Mouse (Mus musculus): ENCODE measurements around the gene Cutal.
A peak's percentile ranks its signal among the peaks of the same experiment; 100 is the strongest.

Gene Cutal

DNA sequence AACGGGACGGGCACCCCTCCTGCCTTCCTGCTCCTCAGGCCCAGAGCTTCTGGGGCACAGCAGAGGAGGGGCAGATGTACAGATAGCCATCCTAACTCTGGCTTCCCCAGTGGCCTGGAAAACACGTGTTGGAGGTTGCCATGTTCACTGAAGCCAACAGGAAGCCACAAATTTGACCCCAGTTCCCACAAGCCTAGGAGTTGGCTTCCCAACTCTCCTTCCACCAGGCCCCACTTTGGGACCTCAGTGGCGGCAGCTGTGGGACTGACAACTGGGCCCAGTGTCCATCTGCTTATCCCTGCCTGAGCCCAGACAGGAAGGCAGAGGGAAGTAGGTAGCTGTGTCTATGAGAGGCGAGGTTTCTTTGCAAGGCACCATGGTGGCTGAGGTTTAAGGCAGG, 19.8 kb downstream of the Cutal start:
- no peak for DNase-seq

DNA sequence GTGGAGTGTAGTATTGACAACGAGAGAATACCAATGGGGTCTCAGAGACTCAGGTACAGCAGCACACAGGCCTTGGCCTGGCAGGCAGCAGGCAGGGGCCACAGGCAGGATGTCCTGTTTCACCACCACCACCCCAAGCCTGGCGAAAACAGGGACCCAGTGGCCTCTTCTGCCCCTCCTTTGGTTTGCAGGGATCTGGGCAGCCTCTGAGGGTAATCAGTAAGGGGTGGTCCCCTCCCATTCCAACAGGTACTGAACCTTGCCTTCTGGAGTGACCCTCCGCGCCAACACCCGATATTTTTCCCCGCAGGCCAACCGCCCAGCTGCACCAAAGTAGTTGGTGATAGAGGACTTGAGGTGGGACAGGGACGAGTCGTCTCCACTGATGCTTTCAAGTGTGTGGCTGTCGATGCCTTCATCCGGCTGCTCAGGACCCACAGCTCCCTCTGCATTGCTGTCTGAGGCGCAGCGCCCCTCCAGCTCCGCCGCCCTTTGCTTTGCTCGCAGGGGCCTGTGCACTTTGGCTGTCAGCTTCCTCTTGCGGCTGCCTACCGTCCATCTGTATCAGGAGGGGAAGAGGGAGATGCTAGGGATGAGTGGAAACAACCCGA, 21.4 kb downstream of the Cutal start:
- DNase-seq: peak; percentile 13 to 24

- peak; percentile 62 to 68 for DNase-seq
Measured at GRCm38 (mm10) chr2:34896821-34897460, 22.7 kb downstream of the Cutal start.

DNA sequence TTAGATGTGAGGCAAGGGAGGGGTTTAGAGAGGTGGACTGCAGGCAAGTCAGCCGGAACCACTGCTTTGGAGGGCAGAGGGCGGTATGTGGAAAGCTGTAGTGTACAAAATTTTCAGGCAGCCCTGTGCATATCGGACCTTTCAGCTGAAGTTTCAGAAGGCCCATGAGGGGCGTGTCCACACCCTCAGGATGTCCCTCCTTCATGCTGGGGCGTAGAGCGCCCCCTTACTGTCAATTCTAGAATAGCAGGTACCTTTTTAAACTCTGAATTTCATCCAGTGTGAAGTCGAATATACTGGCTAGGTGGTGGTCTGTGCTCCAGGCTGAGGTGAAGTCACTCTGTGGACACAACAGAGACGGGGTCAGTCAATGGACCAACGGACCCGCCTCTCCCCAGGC, 23.6 kb downstream of the Cutal start:
- peak; percentile 59 to 66 for DNase-seq

DNA sequence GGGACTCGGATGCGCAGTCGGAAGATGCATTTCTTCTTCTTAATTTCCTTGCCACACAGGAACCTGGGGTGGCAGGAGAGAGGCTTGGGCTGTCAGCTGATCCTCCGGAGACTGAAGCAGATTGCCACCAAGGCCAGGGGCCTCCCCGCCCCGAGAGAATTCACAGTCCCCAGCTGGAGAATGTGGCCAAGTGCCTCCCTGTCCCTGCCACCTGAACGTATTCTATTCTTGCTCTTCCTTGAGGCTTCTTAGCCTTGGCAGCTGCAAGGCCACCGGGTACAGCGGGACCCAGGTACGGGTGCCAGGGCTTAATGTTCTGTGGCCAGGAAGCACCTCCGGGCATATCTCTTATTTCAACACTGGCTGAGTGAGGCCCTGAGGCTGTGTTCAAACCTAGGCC, 25.5 kb downstream of the Cutal start:
- DNase-seq: peak; percentile 53

DNA sequence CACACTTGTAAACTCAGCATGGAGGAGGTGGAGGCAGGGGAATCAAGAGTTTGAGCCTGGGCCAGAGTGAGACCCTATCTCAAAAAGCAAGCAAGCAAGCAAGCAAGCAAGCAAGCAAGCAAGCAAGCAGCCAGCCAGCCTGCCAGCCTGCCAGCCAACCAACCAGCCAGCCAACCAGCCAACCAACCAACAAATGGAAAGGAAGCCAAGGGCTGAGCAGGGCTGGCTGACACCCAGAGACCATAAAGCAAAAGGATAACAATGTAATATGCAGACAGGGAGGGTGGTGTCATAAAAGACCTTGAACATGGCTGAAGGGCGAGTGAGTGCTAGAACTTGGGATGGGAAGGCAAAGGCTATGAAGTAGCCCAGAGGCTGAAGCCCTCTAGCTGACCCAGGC, 26.2 kb downstream of the Cutal start:
- DNase-seq: peak; percentile 69 to 81

DNA sequence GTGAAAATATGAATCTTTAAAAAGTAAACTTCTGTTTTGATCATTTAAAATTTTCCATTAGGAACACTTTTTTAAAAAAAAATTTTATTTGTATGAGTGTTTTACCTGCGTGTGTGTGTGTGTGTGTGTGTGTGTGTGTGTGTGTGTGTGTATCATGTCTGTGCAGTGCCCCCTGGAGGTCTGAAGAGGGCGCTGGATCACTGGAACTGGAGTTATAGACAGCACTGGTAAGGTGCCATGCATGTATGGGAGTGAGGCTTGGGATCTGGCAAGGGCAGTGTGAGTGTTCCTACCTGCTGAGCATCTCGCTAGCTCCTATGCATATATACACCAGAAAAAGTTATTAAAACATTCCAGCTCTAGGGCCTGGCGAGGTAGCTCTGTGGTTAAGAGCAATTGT, 27.5 kb downstream of the Cutal start:
- DNase-seq: peak in 1 of 2 experiments; percentile 33

- DNase-seq: peak in 1 of 2 experiments; percentile 37
Measured at GRCm38 (mm10) chr2:34902731-34903130, 28.5 kb downstream of the Cutal start.

DNA sequence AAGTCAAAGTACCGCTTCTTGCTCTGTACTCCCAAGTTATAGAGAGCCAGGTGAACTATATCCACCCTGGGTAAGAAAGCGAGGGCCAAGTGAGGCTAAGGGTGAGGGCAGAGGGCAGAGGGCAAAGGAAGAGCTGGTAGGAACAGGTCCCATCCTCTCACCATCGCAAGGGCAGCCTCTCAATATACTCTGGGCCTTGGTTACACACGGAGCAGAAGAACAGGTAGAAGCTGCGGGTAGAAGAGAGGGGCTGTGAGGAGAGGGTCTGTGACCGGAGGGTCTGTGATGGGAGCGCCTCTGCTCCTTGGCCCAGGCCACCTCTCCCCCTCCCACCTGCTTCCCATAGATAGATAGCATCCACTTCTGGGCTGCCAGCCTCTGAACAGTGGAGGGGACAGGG, 29.0 kb downstream of the Cutal start:
- no peak for DNase-seq

DNA sequence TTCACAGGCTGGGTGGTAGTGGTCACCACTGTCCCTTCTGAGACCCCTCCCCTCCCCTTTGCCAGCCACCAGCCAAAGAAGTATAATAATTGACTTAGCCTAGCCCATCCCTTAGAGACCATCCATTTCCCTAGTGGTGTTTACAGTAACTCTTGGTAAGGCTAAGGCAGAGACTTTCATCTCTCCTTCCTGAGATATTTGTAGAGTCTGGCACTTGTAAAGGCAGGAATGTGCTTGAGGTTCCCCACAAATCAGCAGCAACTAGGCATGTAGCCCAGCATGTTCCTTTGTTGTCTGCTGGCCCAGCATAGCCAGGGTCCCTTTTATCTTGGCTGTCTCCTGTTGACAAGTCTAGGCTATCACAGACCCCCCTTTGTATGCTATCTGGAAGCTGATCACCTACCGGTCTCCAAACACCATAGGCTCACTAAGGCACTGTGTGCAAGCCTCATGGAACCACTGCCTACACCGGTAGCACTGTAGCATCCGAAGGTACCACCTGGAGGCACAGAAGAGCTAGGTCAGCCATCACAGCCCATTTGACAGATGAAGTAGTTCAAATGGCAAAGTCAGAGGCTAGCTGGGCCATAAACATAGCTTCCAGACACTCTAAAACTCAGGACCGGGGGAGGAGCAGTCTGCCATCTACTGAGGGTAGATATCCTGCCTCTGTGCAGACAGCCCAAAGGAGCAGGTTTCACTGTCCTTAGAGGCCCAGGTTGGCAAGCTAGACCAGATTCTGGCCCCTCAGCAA, 29.6 kb downstream of the Cutal start:
- DNase-seq: peak; percentile 32 to 37

GRCm38 (mm10) chr2:34904849-34905542, 30.8 kb downstream of the Cutal start:
- peak; percentile 97 to 99 for DNase-seq

DNA sequence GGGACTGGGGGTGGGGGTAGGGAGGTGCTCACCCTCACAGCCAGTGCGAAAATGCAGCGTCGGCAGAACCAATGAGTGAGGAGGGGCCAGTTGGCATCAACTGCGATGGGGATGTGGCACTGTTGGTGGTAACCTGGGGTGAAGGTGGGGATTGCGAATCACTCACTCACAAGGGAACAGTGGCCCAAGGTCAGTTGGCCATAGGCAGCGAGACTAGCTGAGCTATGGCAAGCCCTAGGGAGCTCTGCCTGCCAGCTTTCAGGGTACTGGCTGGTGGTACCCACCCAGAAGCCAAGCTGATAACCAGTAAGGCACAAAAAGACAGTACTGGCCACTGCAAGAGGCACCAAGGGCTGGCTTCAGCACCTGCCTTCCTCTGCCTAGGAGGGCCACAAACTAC, 32.2 kb downstream of the Cutal start:
- DNase-seq: peak in 1 of 2 experiments; percentile 29

GRCm38 (mm10) chr2:34906861-34907604, 32.8 kb downstream of the Cutal start:
- peak in 1 of 2 experiments; percentile 29 for DNase-seq

DNA sequence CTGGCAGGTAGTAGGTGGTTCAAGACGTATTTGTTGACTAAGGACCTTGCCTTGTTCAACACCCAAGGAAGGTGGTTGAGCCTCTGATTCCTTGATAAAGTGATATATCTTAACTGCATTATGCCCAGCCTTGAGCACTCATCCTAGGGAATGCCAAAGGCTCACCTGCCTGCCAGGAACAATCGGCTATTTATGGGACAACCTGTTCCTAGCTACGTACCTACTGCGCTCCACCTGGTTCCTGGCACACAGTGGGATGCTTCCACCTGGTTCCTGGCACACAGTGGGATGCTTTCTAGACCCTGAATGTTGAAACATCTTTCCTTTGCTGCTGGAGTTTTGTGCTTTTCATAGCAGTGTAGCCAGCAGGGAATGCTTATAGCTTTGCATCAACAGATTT, 35.5 kb downstream of the Cutal start:
- no peak for DNase-seq

- no peak for DNase-seq
Measured at GRCm38 (mm10) chr2:34911871-34912270, 37.7 kb downstream of the Cutal start.

- DNase-seq: no peak
Measured at GRCm38 (mm10) chr2:34912613-34913012, 38.4 kb downstream of the Cutal start.

- peak in 1 of 2 experiments; percentile 40 for DNase-seq
Measured at GRCm38 (mm10) chr2:34913218-34914068, 39.2 kb downstream of the Cutal start, which contains the start of gene Phf19. TSS of gene Phf19 (minus strand) at chr2:34914026.

DNA sequence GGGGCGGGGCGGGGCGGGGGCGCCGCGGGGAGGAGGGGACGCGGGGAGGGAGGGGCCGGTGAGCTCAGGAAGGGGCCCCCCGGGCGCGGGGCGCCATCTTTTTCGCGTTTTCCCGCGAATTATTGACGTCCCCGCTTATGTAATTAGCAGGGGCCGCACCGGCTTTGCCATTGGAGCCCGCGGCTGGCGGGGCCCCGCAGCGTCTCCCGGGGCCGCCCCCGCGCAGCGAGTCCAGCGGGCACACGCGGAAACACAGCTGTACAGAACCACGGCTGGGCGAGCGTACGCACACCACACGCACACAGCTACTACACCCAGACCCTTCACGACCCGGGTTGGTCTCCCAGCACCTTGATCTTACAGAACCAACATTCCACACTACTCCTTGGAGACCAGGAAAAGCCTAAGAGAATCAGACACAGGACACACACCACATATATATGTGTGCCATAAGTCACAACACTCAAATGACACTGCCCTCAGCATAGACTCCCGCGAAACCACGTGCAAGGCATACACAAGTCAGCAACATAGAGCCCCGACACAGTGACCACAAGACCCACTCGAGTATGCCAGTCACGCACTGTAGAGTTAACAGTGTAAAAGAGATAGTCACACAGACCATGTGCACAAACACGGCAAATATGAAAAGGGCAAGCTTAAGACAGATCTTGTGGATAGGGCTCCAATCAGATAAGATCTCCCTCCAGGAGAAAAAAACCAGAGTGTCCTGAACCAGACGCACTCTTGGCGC, 40.0 kb downstream of the Cutal start:
- peak in 1 of 2 experiments; percentile 19 for DNase-seq

GRCm38 (mm10) chr2:34914823-34915082, 40.6 kb downstream of the Cutal start:
- DNase-seq: no peak

DNA sequence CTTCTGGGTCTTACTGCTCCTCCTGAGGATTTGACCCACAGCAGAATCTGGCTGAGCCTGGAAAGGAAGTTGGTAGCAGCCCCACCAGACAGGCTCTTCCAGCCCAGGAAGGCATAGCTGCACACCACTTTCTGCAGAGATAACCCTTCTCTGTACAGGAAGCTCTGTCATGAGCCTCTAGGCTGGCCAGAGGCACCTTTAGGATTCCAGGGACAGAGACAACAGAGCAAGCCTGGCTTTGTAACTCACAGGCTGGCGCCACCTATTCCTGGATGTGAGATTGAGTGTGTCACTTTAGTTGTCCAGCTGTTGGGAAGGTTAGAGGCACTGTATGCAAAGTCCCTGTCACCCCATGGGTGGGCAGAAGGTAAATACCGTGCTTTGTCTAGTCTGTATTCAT, 40.9 kb downstream of the Cutal start:
- DNase-seq: no peak

DNA sequence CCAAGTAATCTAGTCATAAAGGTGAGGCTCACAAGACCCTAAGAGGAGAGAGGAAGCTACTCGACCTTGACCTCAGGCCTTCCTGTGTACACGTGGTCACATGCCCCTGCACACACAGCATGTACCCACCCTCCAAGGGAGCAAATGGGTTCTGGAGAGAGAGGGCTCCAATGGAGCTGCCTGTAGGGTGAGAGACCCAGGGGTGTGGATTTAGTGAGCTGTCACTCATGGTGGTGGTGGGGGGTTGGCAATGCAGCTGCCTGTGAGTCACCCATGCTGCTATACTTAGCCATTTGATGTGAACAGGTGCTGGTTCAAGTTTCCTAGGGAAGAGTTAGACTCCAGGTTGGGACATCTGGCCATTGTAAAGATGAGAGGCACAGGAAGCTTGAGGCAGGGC, 45.9 kb downstream of the Cutal start:
- no peak for DNase-seq

Measured in cerebellum, postnatal 14 days (tissue).